Comparison of ENCODE assay signal across 7 mouse cellular contexts in the genomic region with DNA sequence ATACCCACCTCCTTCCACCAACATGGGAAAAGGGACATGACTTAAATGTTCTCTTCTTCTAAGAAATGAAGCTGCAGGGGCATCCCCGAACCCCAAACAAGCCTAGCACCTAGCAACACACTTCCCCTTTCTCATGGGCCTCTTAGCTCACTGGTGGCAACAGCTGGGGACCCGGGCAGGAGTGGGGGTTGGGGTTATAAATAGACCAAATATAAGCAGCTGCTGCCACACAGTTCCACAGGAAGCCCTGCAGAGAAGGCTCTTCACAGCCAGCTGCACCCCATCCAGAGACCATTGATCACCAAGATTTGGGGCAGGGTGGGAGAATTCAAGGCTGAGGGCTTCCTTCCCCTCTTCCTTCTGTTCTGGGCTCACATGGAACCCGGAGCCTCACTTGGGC. TPM values are rescaled to one million over a fixed set of nuclear protein-coding genes. Genes with fewer than 3 reads are reported as not detected.
DNase-seq lines count a peak whose midpoint lies in the region; TF ChIP-seq lines count a peak whose summit lies in the region.

No protein-coding gene starts in this region.

- no peaks in the 10 kb centered on the region for H3K36me3 ChIP-seq in CH12.LX (replicated peaks in 1 of 2; ENCODE audit: control insufficient read depth in 1 of 2, insufficient read depth in 1 of 2, low read length in 1 of 2)

- H3K9ac ChIP-seq in CH12.LX (ENCODE audit: insufficient read depth, low read depth): peak overlapping the region; percentile 15; the same call in 1 of the 2 replicates

- DNase-seq in CH12.LX (ENCODE audit: extremely low read depth): peak; percentile 98
- peak; percentile 68 to 70 for DNase-seq in heart, postnatal 10 days
- no peak for DNase-seq in lung, adult 2 months
- DNase-seq in spleen, adult 18-20 months: peak; percentile 69 to 83
- no peak for DNase-seq in left cerebral cortex, postnatal 36 days (ENCODE audit: low spot score in 2 of 2)
- no peak for DNase-seq in ovary, adult 18-20 months (ENCODE audit: low spot score)

- H3K79me2 ChIP-seq in CH12.LX (replicated peaks; ENCODE audit: control insufficient read depth, extremely low read depth, insufficient read depth, poor library complexity, severe bottlenecking): no peaks in the 10 kb centered on the region

- H3K9me3 ChIP-seq in CH12.LX (replicated peaks; ENCODE audit: low read length): no peaks in the 10 kb centered on the region

- peak overlapping the region; percentile 89 for H3K4me2 ChIP-seq in CH12.LX (ENCODE audit: insufficient read depth, low read depth, poor library complexity, severe bottlenecking)

- TF ChIP-seq RAD21 in CH12.LX (IDR thresholded peaks at IDR 0.05; ENCODE audit: low read depth, low read length): no peak; the same call in none of the 2 replicates

- no peaks in the 10 kb centered on the region for H3K27me3 ChIP-seq in CH12.LX (replicated peaks)

- intact Hi-C loops in heart, postnatal 10 days (cut with DNase I): no loop called here
- intact Hi-C loops in left cerebral cortex, postnatal 36 days (cut with DNase I): no loop called here

- H3K4me1 ChIP-seq in CH12.LX (ENCODE audit: control insufficient read depth in 1 of 2, insufficient read depth in 2 of 2): peaks cover 4 to 63% of the 10 kb centered on the region in 2 experiments; a peak in 3 of 4 replicates
- H3K4me1 ChIP-seq in bone marrow macrophage, adult 2 months (ENCODE audit: control insufficient read depth, insufficient read depth, low read length): peaks cover 22% of the 10 kb centered on the region
- peaks cover 14% of the 10 kb centered on the region for H3K4me1 ChIP-seq in lung, adult 2 months (ENCODE audit: control insufficient read depth, insufficient read depth, low read length)

- peak overlapping the region; percentile 76 for H3K27ac ChIP-seq in CH12.LX (ENCODE audit: insufficient read depth, low read depth)
- H3K27ac ChIP-seq in bone marrow macrophage, adult 2 months (ENCODE audit: insufficient read depth, low read depth, low read length): peak overlapping the region; percentile 89

- 28% methylated on average over 3 of the region's 3 CpGs for WGBS in lung, adult 2 months

- H3K4me3 ChIP-seq in CH12.LX (replicated peaks in 1 of 3; ENCODE audit: low read depth in 2 of 3, low read length in 2 of 3, poor library complexity in 1 of 3): no peak overlapping the region
- peak overlapping the region; percentile 14 for H3K4me3 ChIP-seq in bone marrow macrophage, adult 2 months (ENCODE audit: insufficient read depth, low read length)
- no peak overlapping the region for H3K4me3 ChIP-seq in lung, adult 2 months (replicated peaks; ENCODE audit: extremely low read depth, low read depth, low read length)

- peak; percentile 96 for TF ChIP-seq EP300 in CH12.LX (IDR thresholded peaks at IDR 0.05; ENCODE audit: low read length)

- dilution Hi-C loops in CH12.LX (cut with MboI; ENCODE audit: extremely low pct_ligation_motif_present, extremely low pct_unique_long_range_greater_than_20kb, low sequenced_read_pairs): no loop called here

- TF ChIP-seq CTCF in CH12.LX (conservative IDR thresholded peaks at IDR 0.05 in 1 of 2, IDR thresholded peaks at IDR 0.05 in 1 of 2; ENCODE audit: low read depth in 2 of 2, low read length in 2 of 2): no peak
- TF ChIP-seq CTCF in bone marrow macrophage, adult 2 months (IDR thresholded peaks at IDR 0.05; ENCODE audit: low read depth, low read length): no peak
- no peak for TF ChIP-seq CTCF in lung, adult 2 months (IDR thresholded peaks at IDR 0.05; ENCODE audit: insufficient read depth, low read length)

- peak; percentile 74 for TF ChIP-seq POLR2A in CH12.LX (IDR thresholded peaks at IDR 0.05; ENCODE audit: low read depth, low read length)
- no peak for TF ChIP-seq POLR2A in bone marrow macrophage, adult 2 months (IDR thresholded peaks at IDR 0.05; ENCODE audit: borderline replicate concordance, low read depth, low read length)
- TF ChIP-seq POLR2A in lung, adult 2 months (IDR thresholded peaks at IDR 0.05; ENCODE audit: borderline replicate concordance, extremely low read depth, low read depth, low read length): peak; percentile 48; the same call in 1 of the 2 replicates

- in situ Hi-C loops in CH12.LX (cut with MboI; ENCODE audit: low pct_ligation_motif_present, low pct_unique_long_range_greater_than_20kb, low sequenced_read_pairs): no loop called here

TF ChIP-seq in CH12.LX, 34 proteins besides CTCF, POLR2A, EP300 and RAD21 (continues in another document):
- TF ChIP-seq JUN (IDR thresholded peaks at IDR 0.05; ENCODE audit: insufficient read depth, low read depth, low read length): peak; percentile 41; the same call in 1 of the 2 replicates
- TF ChIP-seq E2F4 (IDR thresholded peaks at IDR 0.05; ENCODE audit: insufficient replicate concordance, low read depth, low read length): no peak
- TF ChIP-seq MAZ (IDR thresholded peaks at IDR 0.05; ENCODE audit: low read depth, low read length): peak; percentile 95
- peak; percentile 88 for TF ChIP-seq SIN3A (IDR thresholded peaks at IDR 0.05; ENCODE audit: low read length)
- peak; percentile 63; the same call in 1 of the 2 replicates for TF ChIP-seq MYC (IDR thresholded peaks at IDR 0.05; ENCODE audit: low read depth, low read length)
- peak; percentile 96 for TF ChIP-seq CHD2 (IDR thresholded peaks at IDR 0.05; ENCODE audit: low read length)
- no peak for TF ChIP-seq ZNF384 (IDR thresholded peaks at IDR 0.05; ENCODE audit: low read depth, low read length)
- peak; percentile 76; the same call in 1 of the 2 replicates for TF ChIP-seq NELFE (IDR thresholded peaks at IDR 0.05; ENCODE audit: low read depth, low read length)
- peak; percentile 84; the same call in 1 of the 2 replicates for TF ChIP-seq RCOR1 (conservative IDR thresholded peaks at IDR 0.05; ENCODE audit: low read depth, low read length)
- TF ChIP-seq HCFC1 (IDR thresholded peaks at IDR 0.05; ENCODE audit: low read depth, low read length): peak; percentile 30; the same call in 1 of the 2 replicates
- TF ChIP-seq MAX (IDR thresholded peaks at IDR 0.05; ENCODE audit: low read length): 0 out of 2 replicates have a peak, but pooled peaks have one; percentile 29
- TF ChIP-seq POLR2AphosphoS2 (IDR thresholded peaks at IDR 0.05; ENCODE audit: low read depth, low read length): no peak
- TF ChIP-seq TCF12 (IDR thresholded peaks at IDR 0.05; ENCODE audit: low read depth, low read length): peak; percentile 99
- TF ChIP-seq BHLHE40 (IDR thresholded peaks at IDR 0.05; ENCODE audit: low read depth, low read length): peak; percentile 92
- TF ChIP-seq ETS1 (conservative IDR thresholded peaks at IDR 0.05; ENCODE audit: low read depth, low read length): peak; percentile 99
- TF ChIP-seq ZKSCAN1 (IDR thresholded peaks at IDR 0.05; ENCODE audit: borderline replicate concordance, low read depth, low read length): no peak
- no peak for TF ChIP-seq USF1 (IDR thresholded peaks at IDR 0.05; ENCODE audit: low read depth, low read length)
- TF ChIP-seq ZC3H11A (IDR thresholded peaks at IDR 0.05; ENCODE audit: low read depth, low read length): no peak
- TF ChIP-seq PAX5 (IDR thresholded peaks at IDR 0.05; ENCODE audit: low read length): no peak
- peak; percentile 52; the same call in 1 of the 2 replicates for TF ChIP-seq ZMIZ1 (IDR thresholded peaks at IDR 0.05; ENCODE audit: low read depth, low read length)
- peak; percentile 44; the same call in 1 of the 2 replicates for TF ChIP-seq MAFK (IDR thresholded peaks at IDR 0.05; ENCODE audit: insufficient replicate concordance, low read length)
- TF ChIP-seq KAT2A (IDR thresholded peaks at IDR 0.05; ENCODE audit: insufficient replicate concordance, low read length): 0 out of 2 replicates have a peak, but pooled peaks have one; percentile 55
- no peak for TF ChIP-seq SMC3 (IDR thresholded peaks at IDR 0.05; ENCODE audit: low read depth, low read length)
- TF ChIP-seq CHD1 (IDR thresholded peaks at IDR 0.05; ENCODE audit: low read depth, low read length): no peak
- no peak for TF ChIP-seq USF2 (conservative IDR thresholded peaks at IDR 0.05; ENCODE audit: low read depth, low read length)
- no peak for TF ChIP-seq GABPA (IDR thresholded peaks at IDR 0.05; ENCODE audit: insufficient replicate concordance, low read depth, low read length)
- peak; percentile 100 for TF ChIP-seq MEF2A (IDR thresholded peaks at IDR 0.05; ENCODE audit: borderline replicate concordance, low read depth, low read length)
- TF ChIP-seq NRF1 (IDR thresholded peaks at IDR 0.05; ENCODE audit: low read depth, low read length): peak; percentile 22; the same call in 1 of the 2 replicates
- TF ChIP-seq IRF4 (IDR thresholded peaks at IDR 0.05; ENCODE audit: low read depth, low read length): peak; percentile 89
- TF ChIP-seq MXI1 (IDR thresholded peaks at IDR 0.05; ENCODE audit: low read depth, low read length): peak; percentile 64

RNA-seq across cellular contexts. Expression of a gene that starts 7.6 kb away (rescaled TPM):
- 23.6 and 27.4 TPM in 2 replicates for total RNA-seq in CH12.LX (2012; rRNA removed)
- total RNA-seq in CH12.LX (2014; rRNA removed): 0.54 and 0.66 TPM in 2 replicates
- 3.7 and 5.9 TPM in 2 replicates for polyA plus RNA-seq in CH12.LX (2012; ENCODE audit: insufficient read length, low read depth)
- polyA plus RNA-seq in bone marrow macrophage, adult 2 months (2012; ENCODE audit: insufficient read depth, insufficient read length, missing spikeins): 55.5 and 62.9 TPM in 2 replicates
- total RNA-seq in heart, postnatal 10 days (2021): 10 to 100 TPM; 66.0 to 68.1 TPM
- polyA plus RNA-seq in lung, adult 2 months (2012; rRNA removed): 557 and 634 TPM in 2 replicates
- total RNA-seq in left cerebral cortex, postnatal 36 days (2021): 10 to 100 TPM in 1 of 2 experiments, 1 to 10 TPM in 1; 6.0 to 10.8 TPM

RNA-seq across cellular contexts. Expression of a gene that starts 33.7 kb away (rescaled TPM):
- total RNA-seq in CH12.LX (2012; rRNA removed): 194 and 278 TPM in 2 replicates
- 339 and 372 TPM in 2 replicates for total RNA-seq in CH12.LX (2014; rRNA removed)
- 231 and 232 TPM in 2 replicates for polyA plus RNA-seq in CH12.LX (2012; ENCODE audit: insufficient read length, low read depth)
- polyA plus RNA-seq in bone marrow macrophage, adult 2 months (2012; ENCODE audit: insufficient read depth, insufficient read length, missing spikeins): 27.9 and 28.4 TPM in 2 replicates
- 10 to 100 TPM; 37.5 to 38.4 TPM for total RNA-seq in heart, postnatal 10 days (2021)
- 18.4 and 24.0 TPM in 2 replicates for polyA plus RNA-seq in lung, adult 2 months (2012; rRNA removed)
- total RNA-seq in left cerebral cortex, postnatal 36 days (2021): 10 to 100 TPM; 15.4 to 18.6 TPM

RNA-seq across cellular contexts. Expression of a gene that starts 49.7 kb away (rescaled TPM):
- total RNA-seq in CH12.LX (2012; rRNA removed) (44.6 and 47.8 TPM in 2 replicates), CH12.LX (2014; rRNA removed) (28.1 and 33.5 TPM in 2 replicates)
- 58.8 and 60.3 TPM in 2 replicates for polyA plus RNA-seq in CH12.LX (2012; ENCODE audit: insufficient read length, low read depth)
- polyA plus RNA-seq in bone marrow macrophage, adult 2 months (2012; ENCODE audit: insufficient read depth, insufficient read length, missing spikeins): 148 and 174 TPM in 2 replicates
- 10 to 100 TPM; 58.9 to 66.7 TPM for total RNA-seq in heart, postnatal 10 days (2021)
- 148 and 168 TPM in 2 replicates for polyA plus RNA-seq in lung, adult 2 months (2012; rRNA removed)
- total RNA-seq in left cerebral cortex, postnatal 36 days (2021): 10 to 100 TPM; 52.9 to 65.1 TPM

Comparison
In these comparisons a context has a peak if more than half of its experiments do, and no peak if none do; other contexts are left out.
1. DNase-seq: peak in CH12.LX (single experiment), heart, postnatal 10 days (2 of 2) and spleen, adult 18-20 months (2 of 2); none in lung, adult 2 months (single experiment), left cerebral cortex, postnatal 36 days (0 of 2) and ovary, adult 18-20 months (single experiment).
2. RNA of a gene that starts 33.7 kb away (total RNA-seq): 194 to 372 TPM in CH12.LX; 37.5 to 38.4 TPM in heart, postnatal 10 days and 15.4 to 18.6 TPM in left cerebral cortex, postnatal 36 days; every median in the first group is over 4 times any median in the second.